Mouse (Mus musculus) spleen, embryonic (tissue): Measurements from ENCODE around the gene Cxcr5.

Source experiments
- CTCF ChIA-PET: fragments of 350-600 bp; sonication (Branson Sonifier 250); formaldehyde crosslinking; loops from one replicate; lab custom pipeline; 2022; lab: Charles Lee

Gene Cxcr5

GRCm38 (mm10) chr9:44561597-44561996 is at the start of gene Cxcr5:
TSS of gene Cxcr5 (minus strand) at chr9:44561877.
- CTCF ChIA-PET = interaction anchor here (0.8 kb wide), 1 partner anchor 19 kb away, joined by 3 read pairs; no protein-coding TSS in a partner anchor

DNA sequence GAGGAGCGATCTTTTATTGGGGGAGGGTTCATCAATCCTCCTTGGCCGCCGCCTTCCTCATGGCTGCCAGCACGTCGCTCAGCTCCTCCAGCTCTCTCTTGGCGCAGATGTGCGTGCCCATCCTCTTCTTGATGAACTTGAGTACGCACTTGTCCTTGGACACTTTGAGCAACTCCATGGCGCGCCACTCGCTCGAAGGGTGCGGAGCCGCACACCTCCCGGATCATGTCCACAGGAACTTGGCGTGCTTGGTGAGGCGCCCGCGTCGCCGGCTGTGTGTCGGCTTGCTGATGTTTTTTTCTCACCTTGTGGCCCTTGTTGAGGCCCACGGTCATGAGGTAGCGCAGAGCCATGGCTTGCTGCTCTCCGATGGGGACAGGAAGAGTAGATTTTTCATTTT is 48.7 kb upstream of the Cxcr5 start:
- CTCF ChIA-PET = no interaction called here

DNA sequence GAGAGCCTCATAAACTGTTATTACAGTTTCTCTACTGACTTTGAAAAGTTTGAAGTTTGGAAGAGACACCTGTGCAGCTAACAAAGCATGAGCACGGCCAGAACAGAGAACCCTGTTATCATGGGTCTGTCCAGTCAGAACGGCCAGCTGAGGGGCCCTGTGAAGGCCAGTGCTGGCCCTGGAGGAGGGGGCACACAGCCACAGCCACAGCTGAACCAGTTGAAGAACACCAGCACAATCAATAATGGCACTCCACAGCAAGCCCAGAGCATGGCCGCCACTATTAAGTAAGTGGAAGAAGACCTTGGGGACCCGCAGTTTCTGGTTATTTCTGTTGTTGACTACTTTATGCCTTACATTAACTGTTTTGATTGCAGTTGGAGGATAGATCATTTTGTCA is 45.6 kb upstream of the Cxcr5 start:
- CTCF ChIA-PET = no interaction called here

DNA sequence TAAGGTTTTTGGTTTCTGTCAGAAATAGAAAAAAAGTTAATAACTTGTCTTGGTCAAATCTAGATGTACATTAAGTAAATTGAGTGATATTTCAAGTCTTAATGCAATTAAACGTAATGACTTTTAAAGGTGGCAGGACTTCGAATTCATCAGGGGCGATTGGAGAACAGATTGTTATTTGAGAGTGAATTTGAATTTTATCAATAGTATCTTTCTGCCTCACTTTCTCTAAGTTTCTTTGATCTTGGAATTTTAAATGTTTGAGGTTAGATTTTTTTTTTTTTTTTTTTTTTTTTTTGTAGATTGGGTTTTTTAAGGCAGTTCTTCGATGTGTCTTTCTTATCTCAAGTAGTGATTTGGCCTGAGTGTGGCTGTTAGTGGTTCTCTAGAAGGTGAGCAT is 45.0 kb upstream of the Cxcr5 start:
- CTCF ChIA-PET = interaction anchor here (0.7 to 0.8 kb wide), 3 partner anchors 17 to 82 kb away, joined by 3 to 7 read pairs (median 6); no protein-coding TSS in a partner anchor

DNA sequence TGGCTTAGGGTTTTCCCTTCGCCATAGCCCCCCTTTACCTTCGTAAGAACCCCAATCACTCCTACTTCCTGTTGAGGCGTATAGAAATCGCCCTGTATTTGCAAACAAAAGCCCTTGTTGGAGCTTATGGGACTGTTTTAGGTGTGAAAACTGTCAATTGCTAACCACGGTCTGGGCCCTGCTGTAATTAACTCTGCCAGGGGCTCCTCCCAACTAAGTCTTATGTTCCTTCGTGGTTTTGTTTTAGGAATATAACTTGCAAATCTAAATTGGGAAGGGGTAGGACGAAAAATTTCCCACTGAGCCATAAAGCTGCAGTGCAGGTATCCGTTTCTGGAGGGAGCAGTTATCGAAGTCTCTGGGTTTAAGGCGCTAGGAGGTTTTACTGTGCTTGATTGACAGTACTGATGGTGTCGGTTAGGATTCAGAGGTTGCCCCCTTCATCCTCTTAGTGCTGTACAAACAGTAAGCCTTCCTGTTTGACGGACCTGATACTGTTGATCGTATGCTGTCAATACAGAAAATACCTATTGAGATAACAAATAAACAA is 44.0 kb upstream of the Cxcr5 start:
- CTCF ChIA-PET = interaction anchor here (0.6 to 1.1 kb wide), 3 partner anchors 8 to 87 kb away, joined by 3 to 4 read pairs (median 3); no protein-coding TSS in a partner anchor

- CTCF ChIA-PET = interaction anchor here (0.5 to 1.1 kb wide), 7 partner anchors 9 to 109 kb away, joined by 3 to 5 read pairs (median 3); no protein-coding TSS in a partner anchor
Measured at GRCm38 (mm10) chr9:44604779-44605615, 43.3 kb upstream of the Cxcr5 start, which contains the start of gene Ddx6. TSS of gene Ddx6 (plus strand) at chr9:44604892.

DNA sequence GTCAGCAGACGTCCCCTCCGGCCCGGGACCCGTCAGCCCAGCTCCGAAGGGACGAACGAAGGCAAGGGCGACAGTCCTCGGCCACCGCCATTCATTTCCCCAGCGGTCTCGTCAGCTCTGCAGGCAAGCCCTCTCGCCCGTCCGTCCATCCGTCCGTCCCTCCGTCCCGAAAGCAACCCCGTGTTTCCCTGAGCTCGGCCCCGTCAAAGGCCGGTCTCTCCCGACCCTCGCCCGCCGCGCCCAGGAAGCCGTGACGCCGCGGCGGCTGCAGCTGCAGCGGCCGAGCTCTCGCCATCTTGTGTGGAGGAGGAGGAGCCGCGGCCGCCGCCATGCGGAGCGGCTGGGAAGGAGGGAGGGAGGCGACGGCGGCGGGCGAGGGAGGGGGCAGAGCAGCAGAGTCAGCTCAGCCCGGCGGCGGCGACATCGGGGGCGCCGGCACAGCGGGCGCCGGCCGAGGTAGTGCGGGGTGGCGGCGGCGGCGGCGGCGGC is 42.7 kb upstream of the Cxcr5 start:
- CTCF ChIA-PET = interaction anchor here (0.8 to 1.0 kb wide), 3 partner anchors 38 to 90 kb away, joined by 3 to 5 read pairs (median 4); no protein-coding TSS in a partner anchor

- CTCF ChIA-PET = interaction anchor here (0.8 to 1.3 kb wide), 5 partner anchors 10 to 89 kb away, joined by 3 to 10 read pairs (median 3); no protein-coding TSS in a partner anchor
Measured at GRCm38 (mm10) chr9:44603454-44604289, 42.0 kb upstream of the Cxcr5 start.

GRCm38 (mm10) chr9:44602766-44603165 is 41.1 kb upstream of the Cxcr5 start:
- CTCF ChIA-PET = interaction anchor here (0.6 to 1.3 kb wide), 4 partner anchors 9 to 77 kb away, joined by 3 to 10 read pairs (median 3); no protein-coding TSS in a partner anchor

DNA sequence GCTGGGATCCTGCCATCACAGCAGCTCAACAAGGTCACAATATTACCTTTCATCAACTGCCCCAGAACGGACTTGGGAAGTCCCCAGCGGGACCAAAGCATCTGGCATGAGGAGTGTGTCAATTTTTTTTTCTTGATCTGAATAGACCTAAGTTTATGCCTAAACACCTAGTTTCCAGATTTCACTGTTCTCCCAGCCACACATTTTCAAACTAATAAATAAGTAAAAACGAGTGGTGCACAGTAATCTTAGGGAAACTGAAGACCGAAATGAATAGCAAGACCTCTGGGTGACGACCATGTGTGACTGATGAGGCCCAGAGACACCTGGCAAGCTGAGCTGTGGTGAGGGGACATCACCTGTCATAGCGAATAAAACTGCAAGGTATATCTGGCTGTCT is 39.1 kb upstream of the Cxcr5 start:
- CTCF ChIA-PET = interaction anchor here (0.7 to 1.1 kb wide), 2 partner anchors 9 to 223 kb away, joined by 3 to 7 read pairs; no protein-coding TSS in a partner anchor

GRCm38 (mm10) chr9:44599616-44600015 is 37.9 kb upstream of the Cxcr5 start:
- CTCF ChIA-PET = interaction anchor here (0.6 to 1.3 kb wide), 2 partner anchors 11 to 74 kb away, joined by 3 to 5 read pairs; no protein-coding TSS in a partner anchor

DNA sequence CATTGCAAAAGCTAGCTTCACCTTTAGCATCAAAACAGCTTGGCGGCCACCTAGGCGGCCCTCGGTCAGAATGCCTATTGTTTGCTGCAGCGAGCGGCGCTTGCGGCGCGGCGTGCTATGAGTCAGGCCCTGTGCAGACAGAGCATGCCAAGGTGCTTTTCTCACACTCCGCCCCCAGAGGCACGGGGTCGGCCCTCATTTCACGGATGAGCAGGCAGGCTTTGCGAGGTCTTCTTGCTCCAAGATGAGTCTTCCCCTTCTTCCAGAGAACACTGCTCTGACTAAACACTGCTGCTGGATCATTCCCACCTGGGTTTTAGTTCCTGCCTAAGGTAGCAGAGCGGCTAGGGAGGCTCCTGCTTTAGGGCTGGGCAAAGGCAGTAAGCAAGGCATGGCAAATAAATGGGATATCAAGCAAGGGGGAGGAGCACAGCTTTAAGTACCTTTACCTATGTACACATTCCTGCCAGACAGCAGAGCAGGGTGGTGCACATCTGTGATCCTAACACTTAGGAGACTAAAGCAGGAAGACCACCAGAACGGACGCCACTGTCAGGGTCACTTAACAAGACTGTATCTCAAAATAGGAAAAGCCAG is 37.3 kb upstream of the Cxcr5 start:
- CTCF ChIA-PET = interaction anchor here (0.6 to 1.3 kb wide), 2 partner anchors 10 to 73 kb away, joined by 3 to 5 read pairs; no protein-coding TSS in a partner anchor

DNA sequence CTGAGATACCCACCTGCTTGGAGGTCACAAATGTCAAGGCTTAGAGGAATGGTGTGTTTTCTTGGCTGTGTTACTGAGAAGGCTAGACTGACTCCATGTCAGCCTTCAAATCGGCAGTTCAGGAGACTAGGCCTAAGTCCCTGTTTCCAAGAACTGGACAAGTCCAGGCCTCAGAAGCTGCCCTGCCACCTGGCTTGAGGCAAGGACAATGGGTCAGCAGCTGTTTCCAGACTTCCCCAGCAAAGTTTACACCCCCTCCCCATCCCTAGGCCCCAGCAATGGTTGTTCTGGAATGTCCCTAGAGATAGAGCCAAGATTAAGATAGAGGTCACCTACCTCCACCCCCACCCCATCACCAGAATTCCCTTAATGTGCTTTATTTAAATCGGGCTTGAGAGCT is 36.1 kb upstream of the Cxcr5 start:
- CTCF ChIA-PET = interaction anchor here (0.6 to 0.8 kb wide), 2 partner anchors 114 to 1358 kb away, joined by 4 to 15 read pairs; partner anchors contain the start of gene Oaf

DNA sequence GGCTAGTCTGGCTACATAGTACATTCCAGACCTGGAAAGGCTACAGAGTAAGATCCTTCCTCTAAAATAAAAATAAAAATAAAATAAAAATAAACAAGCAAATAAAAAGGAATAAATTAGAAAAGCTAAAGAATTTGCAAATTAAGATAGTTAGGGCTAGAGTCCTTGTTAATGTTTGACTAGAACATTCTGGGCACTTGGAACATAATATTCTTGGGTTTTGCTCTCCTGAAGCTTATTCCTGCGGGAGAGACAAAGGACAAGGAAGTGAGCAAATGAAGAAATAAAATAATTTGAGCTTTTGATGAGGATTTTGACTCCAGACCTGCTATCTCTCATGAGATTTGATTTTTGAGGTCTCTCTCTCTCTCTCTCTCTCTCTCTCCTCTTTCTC is 33.9 kb upstream of the Cxcr5 start:
- CTCF ChIA-PET = interaction anchor here (0.7 kb wide), 1 partner anchor 48 kb away, joined by 4 read pairs; no protein-coding TSS in a partner anchor

DNA sequence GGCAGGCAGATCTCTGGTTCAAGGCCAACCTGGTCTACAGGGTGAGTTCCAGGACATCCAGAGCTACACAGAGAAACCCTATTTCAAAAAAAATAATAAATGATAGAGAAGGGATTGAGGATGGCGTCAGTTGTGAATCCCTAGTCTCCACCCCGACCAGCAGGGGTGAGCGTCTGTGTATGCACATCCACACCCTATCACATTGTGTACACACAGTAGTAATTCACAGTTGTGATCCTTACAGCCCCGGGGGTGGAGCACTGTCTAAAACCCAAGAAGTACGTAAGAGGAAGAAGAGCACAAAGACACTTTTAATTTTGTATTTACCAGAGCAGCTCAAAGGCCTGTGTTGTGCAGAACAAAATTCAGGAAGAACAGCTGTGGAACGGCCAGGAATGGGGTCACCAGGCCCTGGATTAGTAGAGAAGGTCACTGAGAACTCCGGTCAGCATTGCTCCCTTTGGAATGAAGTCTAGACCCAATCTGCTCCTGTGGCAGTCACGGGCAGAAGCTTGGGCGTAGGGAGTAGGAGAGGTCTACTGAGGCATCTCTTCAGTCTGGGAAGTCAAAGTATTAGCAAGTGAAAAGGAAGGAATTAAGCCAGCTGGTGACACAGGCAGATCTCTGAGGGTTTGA is 33.3 kb upstream of the Cxcr5 start:
- CTCF ChIA-PET = interaction anchor here (0.7 kb wide), 1 partner anchor 49 kb away, joined by 4 read pairs; no protein-coding TSS in a partner anchor

DNA sequence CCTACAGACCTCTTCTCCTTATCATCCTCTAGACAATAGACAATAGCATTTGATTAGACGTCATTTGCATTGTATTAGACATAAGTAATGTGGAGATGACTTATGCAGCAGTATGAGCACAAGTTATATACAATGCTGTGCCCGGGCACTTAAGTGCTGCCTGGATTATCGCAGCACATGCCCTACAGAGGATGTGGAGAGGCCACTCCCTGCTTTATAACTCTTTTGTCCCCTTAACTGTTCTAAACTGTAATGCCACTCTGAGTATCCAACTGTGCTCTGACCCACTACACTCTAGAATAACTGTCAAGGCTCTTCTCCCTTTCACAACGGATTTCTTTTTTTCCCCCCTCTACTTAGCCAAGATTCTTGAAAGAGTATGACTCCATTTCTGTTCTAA is 32.2 kb upstream of the Cxcr5 start:
- CTCF ChIA-PET = interaction anchor here (0.9 kb wide), 1 partner anchor 9 kb away, joined by 3 read pairs; no protein-coding TSS in a partner anchor

DNA sequence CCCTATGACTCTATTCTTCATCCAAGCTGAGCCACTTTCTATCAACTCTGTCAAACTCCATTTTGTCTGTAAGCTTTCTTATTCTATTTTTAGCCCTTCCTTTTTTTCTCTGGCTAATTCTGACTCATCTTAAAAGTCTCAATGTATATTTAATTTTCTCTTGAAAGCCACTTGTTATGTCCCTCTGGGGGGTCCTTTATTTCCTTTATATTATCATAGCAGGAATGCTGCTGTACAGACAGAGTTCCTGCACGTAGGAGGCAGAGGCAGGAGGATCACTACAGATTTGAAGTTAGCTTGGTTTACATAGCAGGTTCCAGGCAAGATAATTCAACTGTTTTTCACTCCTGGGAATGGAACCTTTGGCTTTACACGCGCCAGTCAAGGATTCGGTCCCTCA is 31.5 kb upstream of the Cxcr5 start:
- CTCF ChIA-PET = interaction anchor here (0.6 to 0.9 kb wide), 2 partner anchors 9 to 10 kb away, joined by 3 to 6 read pairs; no protein-coding TSS in a partner anchor

DNA sequence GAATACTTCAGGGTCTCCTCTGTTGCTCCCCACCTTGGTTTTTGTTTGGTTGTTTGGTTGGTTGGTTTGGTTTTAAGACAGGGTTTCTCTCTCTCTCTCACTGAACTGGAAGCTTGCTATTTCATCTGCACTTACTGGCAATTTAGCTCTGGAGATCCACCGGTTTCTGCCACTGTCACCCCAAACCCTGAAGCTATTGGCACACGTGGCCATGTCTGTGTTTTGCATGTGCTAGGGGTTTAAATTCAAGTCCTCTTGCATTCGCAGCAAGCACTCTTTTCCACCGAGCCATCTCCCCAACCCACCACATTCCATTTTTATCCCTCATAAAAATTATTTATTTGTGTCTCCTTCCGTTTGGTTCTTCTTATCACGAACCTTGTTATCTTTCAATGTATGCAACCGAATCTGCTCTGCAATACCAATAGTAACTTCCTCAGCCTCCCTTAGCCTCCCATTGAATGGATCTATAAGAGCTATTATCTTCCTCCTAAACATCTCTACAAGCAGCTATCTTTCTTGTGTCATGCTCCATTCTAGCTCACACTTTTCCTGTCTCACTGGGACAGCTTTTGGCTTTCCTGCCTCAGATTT is 30.0 kb upstream of the Cxcr5 start:
- CTCF ChIA-PET = interaction anchor here (0.6 kb wide), 1 partner anchor 10 kb away, joined by 3 read pairs; no protein-coding TSS in a partner anchor

- CTCF ChIA-PET = no interaction called here
Measured at GRCm38 (mm10) chr9:44590969-44591368, 29.3 kb upstream of the Cxcr5 start.
